Mouse (Mus musculus): Measurements from ENCODE around the gene Pdlim1. TPM values are rescaled to one million over a fixed set of nuclear protein-coding genes. Genes with fewer than 3 reads are reported as not detected.

Pdlim1 gene
- polyA plus RNA-seq, 1 experiment from 2014 or later, result 55.3 TPM

- Histone ChIP-seq H3K4me2 (replicated peaks) (no peak overlapping the region), H3K27me3 (no peaks in the 10 kb centered on the region), H3K9ac (no peak overlapping the region), H3K4me1 (no peaks in the 10 kb centered on the region), H3K36me3 (no peaks in the 10 kb centered on the region), H3K4me3 (no peak overlapping the region), H3K27ac (no peak overlapping the region), H3K9me3 (replicated peaks) (no peaks in the 10 kb centered on the region)
- no peak for ATAC-seq (ENCODE audit: low FRiP score)
- 92% methylated on average over 8 of the region's 8 CpGs for WGBS
Observed at GRCm38 (mm10) chr19:40278372-40279023, 6.9 kb upstream of the Pdlim1 start.

GRCm38 (mm10) chr19:40277494-40277893 is 5.9 kb upstream of the Pdlim1 start:
- Histone ChIP-seq H3K27me3 (peaks cover 5% of the 10 kb centered on the region), H3K4me1 (no peaks in the 10 kb centered on the region)
- WGBS, result 94% methylated on average over 8 of the region's 8 CpGs

GRCm38 (mm10) chr19:40275401-40276188 is 4.0 kb upstream of the Pdlim1 start:
- H3K9me3 ChIP-seq (replicated peaks), result no peaks in the 10 kb centered on the region
- peaks cover 3% of the 10 kb centered on the region; the same call in 1 of the 2 replicates for H3K4me1 ChIP-seq
- H3K4me3 ChIP-seq, result no peak overlapping the region
- no peak overlapping the region for H3K4me2 ChIP-seq (replicated peaks)
- WGBS, result 88% methylated on average over 14 of the region's 14 CpGs
- no peak overlapping the region for H3K27ac ChIP-seq
- H3K27me3 ChIP-seq, result peaks cover 24% of the 10 kb centered on the region
- H3K9ac ChIP-seq, result no peak overlapping the region
- ATAC-seq (ENCODE audit: low FRiP score), result no peak
- H3K36me3 ChIP-seq, result no peaks in the 10 kb centered on the region

More at GRCm38 (mm10) chr19:40277494-40277893, 5.9 kb upstream of the Pdlim1 start:
- no peak for ATAC-seq (ENCODE audit: low FRiP score)
- no peak overlapping the region for H3K9ac ChIP-seq
- no peak overlapping the region for H3K4me2 ChIP-seq (replicated peaks)
- H3K4me3 ChIP-seq, result no peak overlapping the region
- no peaks in the 10 kb centered on the region for H3K36me3 ChIP-seq
- H3K9me3 ChIP-seq (replicated peaks), result no peaks in the 10 kb centered on the region
- no peak overlapping the region for H3K27ac ChIP-seq

GRCm38 (mm10) chr19:40272674-40273073 is 1.0 kb upstream of the Pdlim1 start:
- no peak for ATAC-seq (ENCODE audit: low FRiP score)
- H3K4me3 ChIP-seq, result no peak overlapping the region
- no peaks in the 10 kb centered on the region for H3K9me3 ChIP-seq (replicated peaks)
- H3K9ac ChIP-seq, result no peak overlapping the region
- H3K27ac ChIP-seq, result no peak overlapping the region
- WGBS, result 16% methylated on average over 13 of the region's 13 CpGs
- H3K27me3 ChIP-seq, result peaks cover 36% of the 10 kb centered on the region
- H3K4me1 ChIP-seq, result peaks cover 7% of the 10 kb centered on the region; the same call in 1 of the 2 replicates
- no peaks in the 10 kb centered on the region for H3K36me3 ChIP-seq
- H3K4me2 ChIP-seq (replicated peaks), result no peak overlapping the region

GRCm38 (mm10) chr19:40270351-40271307 is 1.0 kb downstream of the Pdlim1 start:
- peaks cover 36% of the 10 kb centered on the region for H3K27me3 ChIP-seq
- 8% methylated on average over 63 of the region's 63 CpGs for WGBS
- H3K9ac ChIP-seq, result peak overlapping the region; percentile 48
- H3K4me1 ChIP-seq, result peaks cover 7% of the 10 kb centered on the region; the same call in 1 of the 2 replicates
- H3K9me3 ChIP-seq (replicated peaks), result no peaks in the 10 kb centered on the region
- H3K4me2 ChIP-seq (replicated peaks), result peak overlapping the region; percentile 98
- no peak overlapping the region for H3K27ac ChIP-seq
- ATAC-seq (ENCODE audit: low FRiP score), result peak; percentile 73
- peak overlapping the region; percentile 54 for H3K4me3 ChIP-seq
- H3K36me3 ChIP-seq, result no peaks in the 10 kb centered on the region

- Histone ChIP-seq H3K4me2 (replicated peaks) (no peak overlapping the region), H3K27me3 (peaks cover 36% of the 10 kb centered on the region), H3K4me1 (peaks cover 7% of the 10 kb centered on the region; the same call in 1 of the 2 replicates), H3K9me3 (replicated peaks) (no peaks in the 10 kb centered on the region), H3K9ac (no peak overlapping the region), H3K36me3 (no peaks in the 10 kb centered on the region), H3K27ac (no peak overlapping the region), H3K4me3 (no peak overlapping the region)
- WGBS, result 69% methylated on average over 5 of the region's 5 CpGs
- ATAC-seq (ENCODE audit: low FRiP score), result no peak
Observed at GRCm38 (mm10) chr19:40269526-40269925, 2.1 kb downstream of the Pdlim1 start.

GRCm38 (mm10) chr19:40268493-40268892 is 3.1 kb downstream of the Pdlim1 start:
- 78% methylated on average over 3 of the region's 3 CpGs for WGBS
- Histone ChIP-seq H3K9ac (no peak overlapping the region), H3K36me3 (no peaks in the 10 kb centered on the region), H3K27me3 (peaks cover 36% of the 10 kb centered on the region), H3K4me2 (replicated peaks) (no peak overlapping the region), H3K4me1 (peaks cover 7% of the 10 kb centered on the region; the same call in 1 of the 2 replicates), H3K27ac (no peak overlapping the region), H3K4me3 (no peak overlapping the region), H3K9me3 (replicated peaks) (no peaks in the 10 kb centered on the region)
- no peak for ATAC-seq (ENCODE audit: low FRiP score)

- Histone ChIP-seq H3K4me1 (peaks cover 7% of the 10 kb centered on the region; the same call in 1 of the 2 replicates), H3K27ac (no peak overlapping the region), H3K9ac (no peak overlapping the region), H3K9me3 (replicated peaks) (no peaks in the 10 kb centered on the region), H3K4me3 (no peak overlapping the region), H3K36me3 (no peaks in the 10 kb centered on the region), H3K27me3 (peaks cover 30% of the 10 kb centered on the region), H3K4me2 (replicated peaks) (no peak overlapping the region)
- 93% methylated on average over 1 of the region's 1 CpGs for WGBS
- ATAC-seq (ENCODE audit: low FRiP score), result no peak
Observed at GRCm38 (mm10) chr19:40267380-40267779, 4.3 kb downstream of the Pdlim1 start.

GRCm38 (mm10) chr19:40259485-40259884 is 12.2 kb downstream of the Pdlim1 start:
- H3K27ac ChIP-seq, result no peak overlapping the region

GRCm38 (mm10) chr19:40257396-40257795 is 14.2 kb downstream of the Pdlim1 start:
- Histone ChIP-seq H3K27me3 (no peaks in the 10 kb centered on the region), H3K9me3 (replicated peaks) (no peaks in the 10 kb centered on the region), H3K4me2 (replicated peaks) (no peak overlapping the region), H3K27ac (no peak overlapping the region), H3K9ac (no peak overlapping the region), H3K4me1 (no peaks in the 10 kb centered on the region), H3K4me3 (no peak overlapping the region), H3K36me3 (no peaks in the 10 kb centered on the region)
- ATAC-seq (ENCODE audit: low FRiP score), result no peak
- WGBS, result 75% methylated on average over 4 of the region's 4 CpGs

More at GRCm38 (mm10) chr19:40259485-40259884, 12.2 kb downstream of the Pdlim1 start:
- WGBS, result 88% methylated on average over 1 of the region's 1 CpGs
- Histone ChIP-seq H3K9ac (no peak overlapping the region), H3K4me3 (no peak overlapping the region), H3K4me1 (no peaks in the 10 kb centered on the region), H3K9me3 (replicated peaks) (no peaks in the 10 kb centered on the region), H3K27me3 (no peaks in the 10 kb centered on the region), H3K36me3 (no peaks in the 10 kb centered on the region), H3K4me2 (replicated peaks) (no peak overlapping the region)
- ATAC-seq (ENCODE audit: low FRiP score), result no peak

- H3K36me3 ChIP-seq, result no peaks in the 10 kb centered on the region
- no peaks in the 10 kb centered on the region for H3K27me3 ChIP-seq
- no peaks in the 10 kb centered on the region for H3K9me3 ChIP-seq (replicated peaks)
- H3K4me1 ChIP-seq, result no peaks in the 10 kb centered on the region
- no peak for ATAC-seq (ENCODE audit: low FRiP score)
- no peak overlapping the region for H3K4me3 ChIP-seq
- no peak overlapping the region for H3K9ac ChIP-seq
- no peak overlapping the region for H3K4me2 ChIP-seq (replicated peaks)
- no peak overlapping the region for H3K27ac ChIP-seq
- WGBS, result 71% methylated on average over 2 of the region's 2 CpGs
Observed at GRCm38 (mm10) chr19:40256376-40257050, 15.1 kb downstream of the Pdlim1 start.

All from hindbrain, embryonic 12.5 days (tissue).